Mouse (Mus musculus): Measurements from ENCODE around the gene Bglap3.

GRCm38 (mm10) chr3:88338316-88338715 lies 34.2 kb downstream of the Bglap3 start:
- no peak for TF ChIP-seq FOSL1 (IDR thresholded peaks at IDR 0.05; ENCODE audit: insufficient read depth, low read length, poor library complexity, severe bottlenecking)
- no peak for TF ChIP-seq CTCF (IDR thresholded peaks at IDR 0.05; ENCODE audit: control insufficient read depth, insufficient read depth, insufficient read length)
- TF ChIP-seq MAX (IDR thresholded peaks at IDR 0.05) = no peak
- no peak for TF ChIP-seq MYOG (IDR thresholded peaks at IDR 0.05; ENCODE audit: control insufficient read depth, extremely low read depth, insufficient read length)

Data from C2C12 (cell line).